9 mouse cellular contexts compared by ENCODE assay signal in the genomic region with DNA sequence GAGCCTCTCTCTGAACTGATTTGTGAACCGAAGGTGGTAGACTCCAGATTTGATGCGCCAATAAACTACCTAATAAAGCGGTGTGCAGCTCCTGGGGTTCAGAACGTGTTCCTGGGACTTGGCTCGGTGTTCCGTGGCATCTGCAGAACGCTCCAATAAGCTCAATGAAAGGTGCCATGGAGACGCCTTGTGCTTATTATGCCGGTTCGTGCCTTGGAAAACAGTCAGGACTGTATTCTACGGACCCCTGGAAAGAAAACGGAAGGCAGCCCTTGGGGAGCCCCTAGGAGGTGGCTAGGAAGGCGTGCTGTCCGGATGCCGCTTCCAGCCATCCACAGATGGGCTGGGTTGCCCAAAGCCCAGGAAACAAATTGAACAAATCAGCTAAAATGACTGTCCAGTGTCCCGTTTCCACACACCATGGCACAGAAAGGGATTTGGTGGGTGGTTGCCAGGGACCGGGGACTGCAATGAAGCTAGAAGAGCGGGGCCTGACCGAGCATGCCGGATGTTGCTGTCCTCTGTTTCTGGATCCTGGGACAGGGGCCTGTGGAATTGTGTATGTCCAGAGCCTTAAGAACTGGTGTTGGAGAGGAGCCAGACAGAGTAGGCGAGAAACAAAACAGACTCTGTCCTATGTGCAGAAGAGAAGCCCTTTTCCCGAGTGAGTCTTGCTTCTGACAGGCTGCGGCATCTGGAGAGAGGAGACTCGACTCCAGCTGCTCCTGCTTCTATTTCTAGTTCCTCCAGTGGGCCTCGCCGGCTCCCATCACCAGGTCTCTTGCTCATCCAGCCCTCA. TPM values are rescaled to one million over a fixed set of nuclear protein-coding genes. Genes with fewer than 3 reads are reported as not detected.
DNase-seq lines count a peak whose midpoint lies in the region; ATAC-seq and TF ChIP-seq lines count a peak whose summit lies in the region.
"Had no signal": no experiment of that assay in that cellular context is flagged by ENCODE, and none has a peak within 500 bp of the region (broad histone marks: within the 10 kb centered on the region; RNA-seq: fewer than 3 reads in every experiment).

A gene (minus strand): TSS at position 146 of the 799 bp plus-strand sequence.

- H3K4me2 ChIP-seq in heart, embryonic 15.5 days, result 0 out of 2 replicates have a peak within 1 kb of the TSS, but pooled peaks have one; percentile 8
- H3K4me2 ChIP-seq in neural tube, embryonic 13.5 days, result peak within 1 kb of the TSS; percentile 7; the same call in 1 of the 2 replicates

- no peaks in the 10 kb centered on the region for H3K27me3 ChIP-seq in heart, embryonic 15.5 days
- H3K27me3 ChIP-seq in neural tube, embryonic 13.5 days, result no peaks in the 10 kb centered on the region

- 0 out of 2 replicates have a peak, but pooled peaks have one; percentile 10 for TF ChIP-seq POLR2A in cortical plate, adult 2 months (IDR thresholded peaks at IDR 0.05; ENCODE audit: extremely low read depth, insufficient read depth, low read length)

- no peak; the same call in 1 of the 2 replicates for ATAC-seq in heart, embryonic 15.5 days (replicated peaks; ENCODE audit: insufficient number of reproducible peaks, insufficient read depth, low FRiP score, low read depth)
- peak; percentile 80 for ATAC-seq in neural tube, embryonic 13.5 days (ENCODE audit: low read depth)
- no peak for ATAC-seq in megakaryocyte-erythroid progenitor cell, adult 5-6 weeks (replicated peaks; ENCODE audit: low FRiP score, low TSS enrichment, poor library complexity, severe bottlenecking)

- no peaks in the 10 kb centered on the region for H3K36me3 ChIP-seq in heart, embryonic 15.5 days
- no peaks in the 10 kb centered on the region for H3K36me3 ChIP-seq in neural tube, embryonic 13.5 days

- WGBS in heart, embryonic 15.5 days, result 57% methylated on average over 26 of the region's 26 CpGs
- whole genome bisulfite sequencing in neural tube, embryonic 13.5 days, result 34% methylated on average over 26 of the region's 26 CpGs

- peak within 1 kb of the TSS; percentile 28; the same call in 1 of the 2 replicates for H3K27ac ChIP-seq in gastrocnemius, adult 2 months
- H3K27ac ChIP-seq in cortical plate, adult 2 months (ENCODE audit: insufficient read depth, low read length), result peak within 1 kb of the TSS; percentile 88
- peak within 1 kb of the TSS; percentile 74 for H3K27ac ChIP-seq in heart, embryonic 15.5 days
- peak within 1 kb of the TSS; percentile 96 for H3K27ac ChIP-seq in neural tube, embryonic 13.5 days (replicated peaks)
- H3K27ac ChIP-seq: macrophage had no signal

- no peaks in the 10 kb centered on the region for H3K9me3 ChIP-seq in heart, embryonic 15.5 days (replicated peaks)
- H3K9me3 ChIP-seq in neural tube, embryonic 13.5 days, result no peaks in the 10 kb centered on the region

- peak; percentile 37 for DNase-seq in gastrocnemius, adult 2 months
- no peak for DNase-seq in gastrocnemius, adult 18-20 months (ENCODE audit: low spot score)
- DNase-seq in layer of hippocampus, postnatal 25 days (ENCODE audit: extremely low spot score in 1 of 2, low spot score in 1 of 2), result peak; percentile 48 to 52
- DNase-seq in adrenal gland, postnatal 14 days, result no peak

- intact Hi-C loops in gastrocnemius, adult 2 months (cut with DNase I), result no loop called here

- no peak within 1 kb of the TSS for H3K9ac ChIP-seq in heart, embryonic 15.5 days
- peak within 1 kb of the TSS; percentile 65 for H3K9ac ChIP-seq in neural tube, embryonic 13.5 days

- TF ChIP-seq CTCF in gastrocnemius, adult 2 months (IDR thresholded peaks at IDR 0.05), result no peak
- TF ChIP-seq CTCF in cortical plate, adult 2 months (IDR thresholded peaks at IDR 0.05; ENCODE audit: extremely low read depth, insufficient read depth, low read length), result no peak

- peak within 1 kb of the TSS; percentile 40 for H3K4me3 ChIP-seq in gastrocnemius, adult 2 months
- no peak within 1 kb of the TSS for H3K4me3 ChIP-seq in cortical plate, adult 2 months (ENCODE audit: insufficient read depth, low read length)
- H3K4me3 ChIP-seq in heart, embryonic 15.5 days, result no peak within 1 kb of the TSS
- H3K4me3 ChIP-seq in neural tube, embryonic 13.5 days, result no peak within 1 kb of the TSS

- H3K4me1 ChIP-seq in cortical plate, adult 2 months (ENCODE audit: control insufficient read depth, insufficient read depth, low read length), result peaks cover 7% of the 10 kb centered on the region
- H3K4me1 ChIP-seq in heart, embryonic 15.5 days (replicated peaks), result peaks cover 7% of the 10 kb centered on the region
- peaks cover 43% of the 10 kb centered on the region for H3K4me1 ChIP-seq in neural tube, embryonic 13.5 days (replicated peaks)

RNA-seq across cellular contexts. Expression of the gene that starts here (rescaled TPM):
- not detected for total RNA-seq in gastrocnemius, adult 2 months (2021)
- total RNA-seq in gastrocnemius, adult 18-20 months (2021), result not detected
- polyA plus RNA-seq in cortical plate, adult 2 months (2012; rRNA removed), result 0.53 TPM in 1 of 2 replicates, not detected in the other
- polyA plus RNA-seq in heart, embryonic 15.5 days (2015; fragmentation: Nextera tagmentation; extraction: Ambion mirVana), result not detected in 2 replicates
- under 1 TPM in 1 of 2 experiments, not detected in 1; 0.59 TPM for total RNA-seq in layer of hippocampus, postnatal 25 days (2021)
- polyA plus RNA-seq in neural tube, embryonic 13.5 days (2015; fragmentation: Nextera tagmentation; extraction: Ambion mirVana), result 0.57 and 0.68 TPM in 2 replicates
- total RNA-seq in megakaryocyte-erythroid progenitor cell, adult 5-6 weeks (2014; fragmentation: Nextera tagmentation), result not detected in 2 replicates
- not detected in 2 replicates for total RNA-seq in megakaryocyte-erythroid progenitor cell, adult 5-6 weeks (2017)
- not detected in 2 replicates for total RNA-seq in adrenal gland, postnatal 14 days (2021)
- polyA plus RNA-seq: macrophage had no signal

Comparison
In these comparisons a context has a peak if more than half of its experiments do, and no peak if none do; other contexts are left out.
1. Peak in DNase-seq, H3K4me3 ChIP-seq and H3K27ac ChIP-seq in gastrocnemius, adult 2 months; RNA of the gene not detected or under 1 TPM.
2. Peak in DNase-seq in layer of hippocampus, postnatal 25 days; RNA of the gene not detected or under 1 TPM.
3. Peak in ATAC-seq, H3K27ac ChIP-seq, H3K9ac ChIP-seq and H3K4me2 ChIP-seq in neural tube, embryonic 13.5 days; RNA of the gene not detected or under 1 TPM.
4. H3K27ac ChIP-seq: peak in every context shown above with its lines; median percentile 96 in neural tube, embryonic 13.5 days; 88 in cortical plate, adult 2 months; 74 in heart, embryonic 15.5 days; 28 in gastrocnemius, adult 2 months.